Mouse (Mus musculus) stomach, embryonic 16.5 days (tissue): ENCODE measurements at regions not wholly inside any gene's neighbourhood (a gene's known extent, or its start where the extent isn't known, plus 50 kb on each side); places are given as distances from the start of the nearest gene placed in this dataset.
"Not testable (repeated sequence)": the region's sequence is repeated elsewhere in the genome, so short reads cannot be mapped to it uniquely, and the experiment has no call there.

Source experiments
- ATAC-seq: fragments of 200-750 bp; cut with Nextera tagmentation; 2 replicates; pipeline ENCODE4 v1.8.0; 2017; ENCODE audit warnings: moderate number of reproducible peaks, moderate TSS enrichment; ENCODE audit not compliant: insufficient read depth, low FRiP score
- H3K27ac ChIP-seq: fragments of 300-500 bp; sonication (generic); 2 replicates; pipeline ENCODE4 v1.5.1; 2014; ENCODE audit warnings: low read length
- H3K27me3 ChIP-seq: fragments of 300-500 bp; sonication (generic); 2 replicates; pipeline ENCODE4 v1.6.1; 2014; ENCODE audit warnings: low read length, control low read depth, mixed read lengths; ENCODE audit not compliant: control insufficient read depth, insufficient read depth
- H3K36me3 ChIP-seq: fragments of 300-500 bp; sonication (generic); 2 replicates; pipeline ENCODE4 v1.6.1; 2014; ENCODE audit warnings: low read length; ENCODE audit not compliant: control insufficient read depth, insufficient read depth
- H3K4me1 ChIP-seq: fragments of 300-500 bp; sonication (generic); 2 replicates; pipeline ENCODE4 v1.6.1; 2014; ENCODE audit warnings: low read length, control low read depth, mixed read lengths; ENCODE audit not compliant: control insufficient read depth, insufficient read depth
- H3K4me2 ChIP-seq: fragments of 300-500 bp; sonication (generic); 2 replicates; pipeline ENCODE4 v1.6.1; 2014; ENCODE audit warnings: low read depth, low read length, mixed read lengths
- H3K4me3 ChIP-seq: fragments of 300-500 bp; sonication (generic); replicated peaks from 2 replicates; pipeline ENCODE4 v1.5.1; 2014; ENCODE audit warnings: mild to moderate bottlenecking, low read length
- H3K9ac ChIP-seq: fragments of 300-500 bp; sonication (generic); 2 replicates; pipeline ENCODE4 v1.6.1; 2014; ENCODE audit warnings: low read length
- H3K9me3 ChIP-seq: fragments of 300-500 bp; sonication (generic); replicated peaks from 2 replicates; pipeline ENCODE4 v1.6.1; 2016; ENCODE audit warnings: low read length, control low read depth; ENCODE audit not compliant: control insufficient read depth
- WGBS: fragments of 180-500 bp; shearing (Covaris S2); extraction: QIAGEN DNeasy Blood & Tissue Kit; methylation state at CpG from one replicate; pipeline ENCODE4 v1.1.7; 2014; 5-methylcytosine and 5-hydroxymethylcytosine counted together

GRCm38 (mm10) chr13:52344383-52344782 lies 186.7 kb downstream of the Diras2 start:
- no peak for ATAC-seq
- H3K4me3 ChIP-seq = no peak overlapping the region
- H3K9ac ChIP-seq = no peak overlapping the region
- no peaks in the 10 kb centered on the region for H3K27me3 ChIP-seq
- H3K27ac ChIP-seq = no peak overlapping the region
- no peaks in the 10 kb centered on the region for H3K36me3 ChIP-seq
- 79% methylated on average over 2 of the region's 2 CpGs for WGBS
- H3K4me2 ChIP-seq = no peak overlapping the region
- H3K9me3 ChIP-seq = no peaks in the 10 kb centered on the region
- H3K4me1 ChIP-seq = no peaks in the 10 kb centered on the region

GRCm38 (mm10) chr13:52344853-52345252 lies 186.2 kb downstream of the Diras2 start:
- Histone ChIP-seq H3K9ac (no peak overlapping the region), H3K9me3 (no peaks in the 10 kb centered on the region), H3K4me2 (no peak overlapping the region), H3K27ac (no peak overlapping the region), H3K27me3 (no peaks in the 10 kb centered on the region), H3K36me3 (no peaks in the 10 kb centered on the region), H3K4me1 (no peaks in the 10 kb centered on the region), H3K4me3 (no peak overlapping the region)
- no peak for ATAC-seq
- WGBS = 92% methylated on average over 3 of the region's 3 CpGs

- WGBS = 54% methylated on average over 13 of the region's 13 CpGs
- no peak for ATAC-seq
- no peak overlapping the region for H3K4me2 ChIP-seq
- H3K9me3 ChIP-seq = no peaks in the 10 kb centered on the region
- H3K27ac ChIP-seq = no peak overlapping the region
- H3K9ac ChIP-seq = no peak overlapping the region
- H3K4me3 ChIP-seq = no peak overlapping the region
- H3K36me3 ChIP-seq = no peaks in the 10 kb centered on the region
- no peaks in the 10 kb centered on the region for H3K27me3 ChIP-seq
- no peaks in the 10 kb centered on the region for H3K4me1 ChIP-seq
Observed at GRCm38 (mm10) chr13:52345375-52346026, 185.6 kb downstream of the Diras2 start.

- Histone ChIP-seq H3K27me3 (no peaks in the 10 kb centered on the region), H3K27ac (no peak overlapping the region), H3K4me1 (no peaks in the 10 kb centered on the region), H3K9ac (no peak overlapping the region), H3K4me2 (no peak overlapping the region), H3K36me3 (no peaks in the 10 kb centered on the region), H3K4me3 (no peak overlapping the region), H3K9me3 (no peaks in the 10 kb centered on the region)
- no peak for ATAC-seq
- 83% methylated on average over 5 of the region's 5 CpGs for WGBS
Observed at GRCm38 (mm10) chr13:52346027-52346375, 185.1 kb downstream of the Diras2 start.

DNA sequence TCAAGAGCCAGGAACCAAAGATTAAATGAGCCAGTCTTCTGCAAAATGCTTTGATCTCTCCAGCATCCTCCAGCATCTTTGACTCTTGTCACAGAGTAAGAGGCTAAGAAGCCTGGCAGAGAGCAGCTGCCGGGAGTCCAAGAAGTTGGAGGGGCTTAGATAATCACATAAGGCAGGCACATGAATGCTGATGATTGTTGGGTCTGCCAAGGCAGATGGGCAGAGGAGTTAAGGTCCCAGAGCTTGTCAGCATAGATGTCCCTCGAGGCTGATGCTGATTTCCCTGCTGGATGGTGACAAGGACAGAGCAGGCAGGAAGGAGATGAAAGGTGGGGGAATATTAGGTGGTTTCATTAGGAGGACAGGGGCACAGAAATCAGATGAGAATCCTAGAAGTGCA lies 183.4 kb downstream of the Diras2 start:
- H3K36me3 ChIP-seq = no peaks in the 10 kb centered on the region
- no peaks in the 10 kb centered on the region for H3K4me1 ChIP-seq
- H3K4me3 ChIP-seq = no peak overlapping the region
- H3K27ac ChIP-seq = no peak overlapping the region
- H3K4me2 ChIP-seq = no peak overlapping the region
- H3K9ac ChIP-seq = no peak overlapping the region
- H3K9me3 ChIP-seq = no peaks in the 10 kb centered on the region
- WGBS = 59% methylated on average over 2 of the region's 2 CpGs
- H3K27me3 ChIP-seq = no peaks in the 10 kb centered on the region
- no peak for ATAC-seq

DNA sequence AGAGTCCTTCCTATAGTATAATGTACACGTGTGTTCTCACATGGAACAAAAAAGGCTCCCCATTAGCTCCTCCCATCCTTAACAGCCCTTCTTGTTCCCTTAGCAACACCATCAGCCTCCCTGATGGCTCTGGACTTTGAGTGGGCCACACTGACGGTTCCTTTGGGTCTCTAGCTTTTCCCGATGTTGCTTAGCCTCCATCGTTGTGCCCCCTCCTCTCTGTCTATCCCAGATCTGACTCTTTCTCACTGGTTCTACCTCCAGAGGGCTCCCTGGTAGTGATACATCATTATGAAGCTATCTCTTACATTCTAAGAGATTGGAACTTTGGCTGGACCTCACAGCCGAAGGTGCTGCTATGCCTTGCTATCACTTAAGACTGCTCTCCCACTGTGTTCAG lies 181.5 kb downstream of the Diras2 start:
- no peaks in the 10 kb centered on the region for H3K36me3 ChIP-seq
- no peak overlapping the region for H3K4me3 ChIP-seq
- no peaks in the 10 kb centered on the region for H3K9me3 ChIP-seq
- 87% methylated on average over 5 of the region's 5 CpGs for WGBS
- H3K9ac ChIP-seq = no peak overlapping the region
- no peak overlapping the region for H3K4me2 ChIP-seq
- H3K27me3 ChIP-seq = no peaks in the 10 kb centered on the region
- ATAC-seq = no peak
- no peaks in the 10 kb centered on the region for H3K4me1 ChIP-seq
- no peak overlapping the region for H3K27ac ChIP-seq

DNA sequence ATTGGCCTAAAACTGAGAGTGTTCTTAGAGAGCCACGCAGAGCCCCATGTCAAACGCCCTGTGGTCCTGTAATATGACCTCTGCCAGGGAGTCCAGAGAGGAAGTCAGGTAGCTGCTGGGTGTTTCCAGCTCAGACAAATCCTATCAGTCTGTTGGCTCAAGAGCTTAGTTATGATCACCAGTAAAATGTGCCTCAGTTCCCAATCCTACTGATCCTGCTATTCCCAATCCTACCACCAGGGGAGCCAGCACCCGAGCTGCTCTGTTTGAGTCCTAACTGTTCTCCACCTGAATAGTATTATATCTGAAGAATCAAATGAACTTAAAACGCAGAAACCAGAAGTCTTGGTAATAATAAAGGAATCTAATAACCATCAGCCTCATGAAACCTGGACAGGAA lies 178.5 kb downstream of the Diras2 start:
- no peak overlapping the region for H3K4me3 ChIP-seq
- no peaks in the 10 kb centered on the region for H3K36me3 ChIP-seq
- WGBS = 75% methylated on average over 4 of the region's 4 CpGs
- no peak for ATAC-seq
- H3K4me1 ChIP-seq = no peaks in the 10 kb centered on the region
- no peaks in the 10 kb centered on the region for H3K27me3 ChIP-seq
- no peak overlapping the region for H3K4me2 ChIP-seq
- no peak overlapping the region for H3K27ac ChIP-seq
- no peak overlapping the region for H3K9ac ChIP-seq
- no peaks in the 10 kb centered on the region for H3K9me3 ChIP-seq

DNA sequence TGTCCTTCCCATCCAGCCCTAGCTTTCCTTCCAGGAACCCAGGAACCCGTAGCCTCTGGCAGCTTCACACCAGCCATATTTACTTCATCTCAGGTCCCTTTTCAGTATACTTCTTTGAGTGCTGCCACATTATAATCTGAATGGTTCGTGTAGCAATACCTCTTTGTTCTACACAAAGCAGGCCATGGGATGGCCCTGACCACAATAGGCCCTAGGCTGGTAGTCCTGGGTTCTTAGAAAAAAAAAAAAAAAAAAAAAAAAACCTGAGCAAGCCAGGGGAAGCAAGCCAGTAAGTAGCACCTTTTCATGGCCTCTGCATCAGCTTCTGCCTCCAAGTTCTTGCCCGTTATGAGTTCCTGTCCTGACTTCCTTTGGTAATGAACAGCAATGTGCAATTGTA lies 177.6 kb downstream of the Diras2 start:
- Histone ChIP-seq H3K9ac (no peak overlapping the region), H3K27ac (no peak overlapping the region), H3K4me2 (no peak overlapping the region), H3K27me3 (no peaks in the 10 kb centered on the region), H3K36me3 (no peaks in the 10 kb centered on the region), H3K9me3 (no peaks in the 10 kb centered on the region), H3K4me1 (no peaks in the 10 kb centered on the region), H3K4me3 (no peak overlapping the region)
- WGBS = 81% methylated on average over 3 of the region's 3 CpGs
- ATAC-seq = no peak

DNA sequence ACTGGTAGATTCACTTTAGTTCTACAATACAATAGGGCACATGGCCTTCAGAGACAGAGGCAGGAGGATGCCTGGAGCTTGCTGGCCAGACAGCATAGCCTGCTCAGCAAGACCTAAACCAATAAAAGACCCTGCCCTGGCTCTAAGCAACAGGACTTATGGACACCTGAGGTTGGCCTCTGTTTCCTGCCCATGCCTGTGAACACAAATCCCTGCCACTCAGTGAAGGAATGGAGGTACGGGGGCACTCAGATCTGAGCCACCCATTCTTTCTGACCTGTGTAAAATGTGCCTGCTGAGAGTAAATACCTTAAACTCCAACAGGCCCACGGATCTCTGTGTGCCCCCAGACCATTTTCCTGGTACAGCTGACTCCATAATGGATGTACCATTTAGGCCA lies 177.1 kb downstream of the Diras2 start:
- Histone ChIP-seq H3K9me3 (no peaks in the 10 kb centered on the region), H3K9ac (no peak overlapping the region), H3K4me3 (no peak overlapping the region), H3K4me1 (no peaks in the 10 kb centered on the region), H3K27ac (no peak overlapping the region), H3K4me2 (no peak overlapping the region), H3K27me3 (no peaks in the 10 kb centered on the region), H3K36me3 (no peaks in the 10 kb centered on the region)
- WGBS = 33% methylated on average over 2 of the region's 2 CpGs
- ATAC-seq = no peak

- 90% methylated on average over 4 of the region's 4 CpGs for WGBS
- H3K9ac ChIP-seq, H3K4me1 ChIP-seq, H3K27ac ChIP-seq, H3K4me2 ChIP-seq, H3K27me3 ChIP-seq, H3K36me3 ChIP-seq, H3K4me3 ChIP-seq, ATAC-seq, H3K9me3 ChIP-seq: not testable (repeated sequence)
Observed at GRCm38 (mm10) chr13:52355921-52356320, 175.2 kb downstream of the Diras2 start.
